8 mouse cellular contexts compared by ENCODE assay signal in the genomic region with DNA sequence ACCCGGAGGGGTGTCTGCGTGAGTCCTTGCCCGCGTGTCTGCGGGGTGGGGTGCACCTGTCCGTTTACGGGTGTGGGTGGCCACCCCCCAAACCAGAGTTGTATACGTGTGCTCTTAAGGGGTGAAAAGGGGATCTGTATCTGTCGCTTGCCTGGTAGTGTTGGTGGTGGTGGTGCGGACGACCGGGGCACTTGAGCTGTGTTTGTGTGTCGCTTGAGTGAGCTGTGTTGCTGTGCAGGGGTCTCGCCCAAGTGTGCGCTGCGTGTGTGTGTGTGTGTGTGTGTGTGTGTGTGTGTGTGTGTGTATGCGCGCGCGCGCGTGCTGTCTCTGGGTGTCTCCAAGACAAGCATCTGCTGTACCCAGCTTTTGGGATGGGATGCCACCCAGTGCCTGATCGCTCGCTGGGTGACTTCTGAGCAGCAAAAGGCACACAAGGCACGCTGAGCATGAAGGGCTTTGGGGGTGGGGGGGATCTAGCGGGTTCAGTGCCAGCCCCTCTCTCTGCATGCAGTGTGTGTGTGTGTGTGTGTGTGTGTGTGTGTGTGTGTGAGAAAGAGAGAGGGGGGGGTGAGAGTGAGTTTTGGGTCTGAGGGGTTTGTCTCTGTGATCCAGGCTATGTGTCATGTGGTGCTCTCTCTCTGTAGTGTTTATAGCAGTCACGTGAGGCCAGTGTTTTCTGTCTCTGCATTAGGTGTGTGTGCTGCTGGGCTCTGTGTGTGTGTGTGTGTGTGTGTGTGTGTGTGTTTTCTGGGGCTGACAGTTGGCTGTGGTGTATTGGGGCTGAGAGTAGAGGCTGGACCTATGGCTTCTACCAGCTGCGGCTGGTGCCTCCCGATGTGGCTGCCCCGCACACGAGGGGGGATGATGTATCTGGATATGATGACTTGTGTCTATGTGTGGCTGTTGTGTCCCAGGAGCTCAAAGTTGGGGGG. TPM values are rescaled to one million over a fixed set of nuclear protein-coding genes. Genes with fewer than 3 reads are reported as not detected.
A peak's percentile ranks its signal among the peaks of the same experiment; 100 is the strongest.
DNase-seq lines count a peak whose midpoint lies in the region; ATAC-seq lines count a peak whose summit lies in the region.

No protein-coding gene starts in this region.

- H3K9me3 ChIP-seq in forebrain, embryonic 13.5 days (replicated peaks) = no peaks in the 10 kb centered on the region
- H3K9me3 ChIP-seq in midbrain, embryonic 11.5 days (ENCODE audit: control insufficient read depth, low read length) = no peaks in the 10 kb centered on the region
- H3K9me3 ChIP-seq in stomach, embryonic 15.5 days = no peaks in the 10 kb centered on the region

- H3K9ac ChIP-seq in forebrain, embryonic 13.5 days = peak overlapping the region; percentile 81
- H3K9ac ChIP-seq in midbrain, embryonic 11.5 days (ENCODE audit: low read length) = peak overlapping the region; percentile 64
- peak overlapping the region; percentile 22; the same call in 1 of the 2 replicates for H3K9ac ChIP-seq in stomach, embryonic 15.5 days

- peak; percentile 41 to 73 for DNase-seq in heart, adult 18-20 months
- no peak for DNase-seq in heart, adult 9 months (ENCODE audit: low spot score in 2 of 2)
- peak; percentile 28 for DNase-seq in c-Kit-negative CD71-positive TER-119-positive erythroid progenitor cells, embryonic 14.5 days (ENCODE audit: low read depth, low spot score)
- peak; percentile 46 to 62 for DNase-seq in left cerebral cortex, postnatal 36 days (ENCODE audit: low spot score in 2 of 2)
- DNase-seq in midbrain, embryonic 11.5 days (ENCODE audit: low spot score, missing footprints) = peak; percentile 93

- peak overlapping the region; percentile 54 for H3K27ac ChIP-seq in forebrain, embryonic 13.5 days
- H3K27ac ChIP-seq in midbrain, embryonic 11.5 days (ENCODE audit: low read depth, low read length) = no peak overlapping the region
- H3K27ac ChIP-seq in stomach, embryonic 15.5 days = peak overlapping the region; percentile 97

- ATAC-seq in forebrain, embryonic 13.5 days = peak; percentile 12; the same call in 1 of the 2 replicates
- peak; percentile 38 for ATAC-seq in inflammation-experienced regulatory T-cells, adult 6 months
- no peak for ATAC-seq in midbrain, embryonic 11.5 days (ENCODE audit: low FRiP score)
- no peak for ATAC-seq in stomach, embryonic 15.5 days (ENCODE audit: insufficient read depth, low FRiP score, low read depth)

- H3K4me1 ChIP-seq in forebrain, embryonic 13.5 days = peaks cover 57% of the 10 kb centered on the region
- H3K4me1 ChIP-seq in midbrain, embryonic 11.5 days (ENCODE audit: control insufficient read depth, insufficient read depth, low read length) = peaks cover 44% of the 10 kb centered on the region
- peaks cover 58% of the 10 kb centered on the region for H3K4me1 ChIP-seq in stomach, embryonic 15.5 days

- peak overlapping the region; percentile 70 for H3K4me3 ChIP-seq in forebrain, embryonic 13.5 days
- peak overlapping the region; percentile 63 for H3K4me3 ChIP-seq in midbrain, embryonic 11.5 days (ENCODE audit: low read depth, low read length)
- H3K4me3 ChIP-seq in stomach, embryonic 15.5 days (replicated peaks) = peak overlapping the region; percentile 74

- no peaks in the 10 kb centered on the region for H3K36me3 ChIP-seq in forebrain, embryonic 13.5 days (ENCODE audit: poor library complexity, severe bottlenecking)
- H3K36me3 ChIP-seq in midbrain, embryonic 11.5 days (ENCODE audit: control insufficient read depth, insufficient read depth, low read length) = no peaks in the 10 kb centered on the region
- no peaks in the 10 kb centered on the region for H3K36me3 ChIP-seq in stomach, embryonic 15.5 days

- peak overlapping the region; percentile 97 for H3K4me2 ChIP-seq in forebrain, embryonic 13.5 days
- peak overlapping the region; percentile 98 for H3K4me2 ChIP-seq in midbrain, embryonic 11.5 days
- peak overlapping the region; percentile 99 for H3K4me2 ChIP-seq in stomach, embryonic 15.5 days

- intact Hi-C loops in left cerebral cortex, postnatal 36 days (cut with DNase I) = loop anchor here (10.0 kb wide), 1 partner anchor 304 kb away; the partner anchor contains the start of gene Arhgap35

- peaks cover 23% of the 10 kb centered on the region for H3K27me3 ChIP-seq in forebrain, embryonic 13.5 days
- peaks cover 2% of the 10 kb centered on the region; the same call in 1 of the 2 replicates for H3K27me3 ChIP-seq in midbrain, embryonic 11.5 days (ENCODE audit: control insufficient read depth, insufficient read depth, low read length)
- H3K27me3 ChIP-seq in stomach, embryonic 15.5 days (replicated peaks) = no peaks in the 10 kb centered on the region

- WGBS in forebrain, embryonic 13.5 days = 0% methylated on average over 31 of the region's 31 CpGs
- WGBS in midbrain, embryonic 11.5 days = under 1% methylated on average over 31 of the region's 31 CpGs
- WGBS in stomach, embryonic 15.5 days = 1% methylated on average over 31 of the region's 31 CpGs

RNA-seq across cellular contexts. Expression of gene Bbc3, which starts 2.6 kb away (rescaled TPM):
- 1 to 10 TPM; 3.8 to 5.6 TPM for total RNA-seq in heart, adult 18-20 months (2021)
- 10.0 and 12.2 TPM in 2 replicates for polyA plus RNA-seq in forebrain, embryonic 13.5 days (2015; fragmentation: Nextera tagmentation; extraction: Ambion mirVana)
- 1 to 10 TPM in 2 of 3 experiments, under 1 TPM in 1; 0.42 to 1.5 (median 1.2) TPM for polyA plus RNA-seq in inflammation-experienced regulatory T-cells, adult 6 months (2017; shearing (Covaris generic))
- 10 to 100 TPM; 11.9 to 14.6 TPM for total RNA-seq in left cerebral cortex, postnatal 36 days (2021)
- polyA plus RNA-seq in midbrain, embryonic 11.5 days (2014; fragmentation: Nextera tagmentation; extraction: Ambion mirVana) = 6.3 and 8.3 TPM in 2 replicates
- 6.7 and 7.4 TPM in 2 replicates for polyA plus RNA-seq in stomach, embryonic 15.5 days (2015; fragmentation: Nextera tagmentation; extraction: Ambion mirVana)

RNA-seq across cellular contexts. Expression of gene Ccdc9, which starts 24.2 kb away (rescaled TPM):
- 10 to 100 TPM; 26.3 to 29.6 TPM for total RNA-seq in heart, adult 18-20 months (2021)
- polyA plus RNA-seq in forebrain, embryonic 13.5 days (2015; fragmentation: Nextera tagmentation; extraction: Ambion mirVana) = 25.2 and 32.2 TPM in 2 replicates
- polyA plus RNA-seq in inflammation-experienced regulatory T-cells, adult 6 months (2017; shearing (Covaris generic)) = 10 to 100 TPM; 10.6 to 16.3 (median 11.5) TPM
- 10 to 100 TPM; 75.4 to 87.2 TPM for total RNA-seq in left cerebral cortex, postnatal 36 days (2021)
- polyA plus RNA-seq in midbrain, embryonic 11.5 days (2014; fragmentation: Nextera tagmentation; extraction: Ambion mirVana) = 17.9 and 20.2 TPM in 2 replicates
- 26.7 and 27.0 TPM in 2 replicates for polyA plus RNA-seq in stomach, embryonic 15.5 days (2015; fragmentation: Nextera tagmentation; extraction: Ambion mirVana)

RNA-seq across cellular contexts. Expression of gene Inafm1, which starts 37.4 kb away (rescaled TPM):
- total RNA-seq in heart, adult 18-20 months (2021) = 10 to 100 TPM; 15.3 to 16.2 TPM
- polyA plus RNA-seq in forebrain, embryonic 13.5 days (2015; fragmentation: Nextera tagmentation; extraction: Ambion mirVana) = 14.0 and 15.5 TPM in 2 replicates
- polyA plus RNA-seq in inflammation-experienced regulatory T-cells, adult 6 months (2017; shearing (Covaris generic)) = 1 to 10 TPM in 2 of 3 experiments, under 1 TPM in 1; 0.96 to 2.4 (median 2.3) TPM
- total RNA-seq in left cerebral cortex, postnatal 36 days (2021) = 10 to 100 TPM; 32.1 to 33.5 TPM
- 9.8 and 10.3 TPM in 2 replicates for polyA plus RNA-seq in midbrain, embryonic 11.5 days (2014; fragmentation: Nextera tagmentation; extraction: Ambion mirVana)
- polyA plus RNA-seq in stomach, embryonic 15.5 days (2015; fragmentation: Nextera tagmentation; extraction: Ambion mirVana) = 20.5 and 21.1 TPM in 2 replicates

RNA-seq across cellular contexts. Expression of gene C5ar1, which starts 51.4 kb away (rescaled TPM):
- total RNA-seq in heart, adult 18-20 months (2021) = 1 to 10 TPM; 4.4 to 7.5 TPM
- polyA plus RNA-seq in forebrain, embryonic 13.5 days (2015; fragmentation: Nextera tagmentation; extraction: Ambion mirVana) = 0.57 and 1.2 TPM in 2 replicates
- polyA plus RNA-seq in inflammation-experienced regulatory T-cells, adult 6 months (2017; shearing (Covaris generic)) = under 1 TPM in 1 of 3 experiments, not detected in 2; 0.21 TPM
- total RNA-seq in left cerebral cortex, postnatal 36 days (2021) = 1 to 10 TPM in 1 of 2 experiments, under 1 TPM in 1; 0.54 to 2.5 TPM
- polyA plus RNA-seq in midbrain, embryonic 11.5 days (2014; fragmentation: Nextera tagmentation; extraction: Ambion mirVana) = 1.3 TPM in 2 replicates
- polyA plus RNA-seq in stomach, embryonic 15.5 days (2015; fragmentation: Nextera tagmentation; extraction: Ambion mirVana) = 3.7 and 4.1 TPM in 2 replicates

Comparison
In these comparisons a context has a peak if more than half of its experiments do, and no peak if none do; other contexts are left out.
1. DNase-seq: peak in heart, adult 18-20 months (2 of 2), c-Kit-negative CD71-positive TER-119-positive erythroid progenitor cells, embryonic 14.5 days (single experiment), left cerebral cortex, postnatal 36 days (2 of 2) and midbrain, embryonic 11.5 days (single experiment); none in heart, adult 9 months (0 of 2).
2. ATAC-seq: peak in forebrain, embryonic 13.5 days (single experiment) and inflammation-experienced regulatory T-cells, adult 6 months (single experiment); none in midbrain, embryonic 11.5 days (single experiment) and stomach, embryonic 15.5 days (single experiment).
3. H3K9ac ChIP-seq: peak in every context shown above with its lines; median percentile 81 in forebrain, embryonic 13.5 days; 64 in midbrain, embryonic 11.5 days; 22 in stomach, embryonic 15.5 days.
4. Peak in every context shown above with its lines, with median percentiles within 50 percentile points of each other: H3K4me2 ChIP-seq and H3K4me3 ChIP-seq.